Mouse (Mus musculus): ENCODE data around the gene Foxn2.
"Not testable (repeated sequence)": the region's sequence is repeated elsewhere in the genome, so short reads cannot be mapped to it uniquely, and the experiment has no call there.

The Foxn2 gene

DNA sequence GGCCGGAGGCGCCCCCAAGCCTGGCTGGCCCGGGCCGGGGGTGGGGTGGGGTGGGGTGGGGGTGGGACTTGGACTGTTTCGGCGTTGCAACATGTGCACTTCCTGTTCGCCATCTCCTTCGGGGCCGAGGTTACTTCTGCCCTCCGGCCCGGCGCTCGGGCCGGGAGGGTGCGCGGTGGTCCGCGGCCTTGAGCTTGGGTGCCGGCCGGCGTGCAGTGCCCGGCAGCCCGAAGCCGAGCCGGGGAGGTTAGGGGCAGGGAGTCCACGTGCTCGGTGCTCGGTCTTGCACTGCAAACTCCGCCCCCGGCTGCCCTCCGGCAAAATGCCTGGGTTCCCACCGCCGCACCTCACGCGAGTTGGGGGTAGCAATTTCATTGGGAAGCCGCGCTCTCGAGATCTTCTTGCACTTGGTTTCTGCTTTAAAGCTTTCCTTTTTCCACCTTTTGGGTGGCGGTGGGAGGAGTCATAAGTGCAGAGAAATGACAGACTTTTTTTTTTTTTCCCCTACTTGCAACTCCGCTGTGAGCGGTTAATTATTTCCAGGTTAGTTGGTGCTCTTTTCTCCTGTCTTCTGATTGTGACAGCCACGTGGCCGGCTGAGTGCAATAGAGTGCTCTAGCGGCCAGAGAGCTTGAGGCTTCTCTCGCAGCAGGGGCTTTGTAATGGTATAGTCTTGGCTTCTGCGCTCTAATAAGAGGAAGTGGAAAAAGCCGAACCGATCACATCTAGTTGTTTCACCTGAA, 1.1 kb downstream of the Foxn2 start:
- peak; percentile 28 for ATAC-seq (ENCODE audit: low TSS enrichment)

GRCm38 (mm10) chr17:88442661-88443060, 2.1 kb downstream of the Foxn2 start:
- ATAC-seq (ENCODE audit: low TSS enrichment) = no peak

DNA sequence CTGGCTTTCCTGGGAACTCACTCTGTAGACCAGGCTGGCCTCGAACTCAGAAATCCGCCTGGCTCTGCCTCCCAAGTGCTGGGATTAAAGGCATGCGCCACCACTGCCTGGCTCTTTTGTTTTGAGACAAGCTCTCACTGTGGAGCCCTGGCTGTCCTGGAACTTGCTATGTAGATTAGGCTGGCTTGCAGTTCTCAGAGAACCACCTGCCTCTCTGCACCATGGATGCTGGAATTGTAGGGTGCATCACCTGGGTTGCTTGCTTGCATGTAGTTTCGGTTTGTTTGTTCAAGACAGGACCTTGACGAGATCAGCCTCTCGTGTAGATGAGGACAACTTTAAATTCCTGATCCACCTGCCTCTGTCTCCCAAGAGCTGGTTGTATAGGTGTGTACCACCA, 2.7 kb downstream of the Foxn2 start:
- ATAC-seq (ENCODE audit: low TSS enrichment) = no peak

DNA sequence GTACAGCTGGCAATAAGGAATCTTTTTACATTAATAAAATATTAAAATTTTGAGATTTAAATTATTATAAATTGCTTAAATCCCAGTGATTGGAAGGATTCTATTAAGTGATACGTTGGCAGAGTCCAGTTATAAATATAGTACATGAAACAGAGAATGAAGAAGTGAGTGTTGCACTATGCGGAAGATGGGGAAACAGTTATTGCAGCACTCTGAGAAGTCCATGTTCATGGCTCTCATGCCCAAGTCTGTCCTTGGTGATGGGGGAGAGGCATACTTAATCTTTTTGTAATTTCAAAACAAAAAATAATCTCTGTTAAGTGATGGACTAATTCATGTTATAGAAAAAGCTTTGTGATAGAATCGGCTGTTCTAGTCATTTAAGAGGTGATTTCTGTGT, 17.6 kb downstream of the Foxn2 start:
- no peak for ATAC-seq (ENCODE audit: low TSS enrichment)

- no peak for ATAC-seq (ENCODE audit: low TSS enrichment)
Observed at GRCm38 (mm10) chr17:88459516-88459915, 19.0 kb downstream of the Foxn2 start.

GRCm38 (mm10) chr17:88459916-88460901, 19.7 kb downstream of the Foxn2 start:
- ATAC-seq (ENCODE audit: low TSS enrichment) = no peak

DNA sequence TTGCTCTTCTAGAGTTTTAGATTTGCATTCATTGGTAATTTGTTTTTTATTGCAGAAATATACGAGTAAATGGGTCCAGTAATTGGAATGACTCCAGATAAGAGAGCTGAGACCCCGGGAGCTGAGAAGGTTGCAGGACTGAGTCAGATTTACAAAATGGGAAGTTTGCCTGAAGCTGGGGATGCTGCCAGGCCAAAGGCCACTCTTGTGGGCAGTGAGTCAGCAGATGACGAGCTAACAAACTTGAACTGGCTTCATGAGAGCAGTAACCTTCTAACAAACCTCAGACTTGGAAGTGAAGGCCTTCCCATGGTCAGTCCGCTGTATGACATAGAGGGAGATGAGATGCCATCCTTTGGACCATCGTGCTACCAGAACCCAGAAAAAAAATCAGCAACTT, 22.1 kb downstream of the Foxn2 start:
- no peak for ATAC-seq (ENCODE audit: low TSS enrichment)

- no peak for ATAC-seq (ENCODE audit: low TSS enrichment)
Observed at GRCm38 (mm10) chr17:88466591-88466990, 26.1 kb downstream of the Foxn2 start.

- ATAC-seq (ENCODE audit: low TSS enrichment) = no peak
Observed at GRCm38 (mm10) chr17:88467696-88468095, 27.2 kb downstream of the Foxn2 start.

GRCm38 (mm10) chr17:88468655-88469398, 28.3 kb downstream of the Foxn2 start:
- not testable (repeated sequence) for ATAC-seq (ENCODE audit: low TSS enrichment)

DNA sequence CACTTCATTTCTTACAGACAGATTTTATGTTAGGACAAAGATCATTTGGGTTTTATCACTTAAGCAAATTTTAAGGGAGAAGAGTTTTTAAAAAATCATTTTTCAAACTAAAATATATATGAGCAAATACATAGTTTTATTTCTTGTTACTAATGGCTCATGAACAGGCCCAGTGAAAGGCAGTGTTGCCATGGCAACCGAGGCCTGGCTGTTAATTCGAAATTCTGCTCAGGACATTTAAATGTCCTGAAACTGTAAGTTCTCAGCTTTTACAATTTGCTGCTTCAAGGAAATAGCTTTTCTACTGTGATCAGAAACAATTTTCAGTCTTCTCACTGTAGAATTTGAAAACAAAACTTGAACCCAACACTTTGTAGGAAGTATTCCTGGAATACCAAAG, 33.3 kb downstream of the Foxn2 start:
- ATAC-seq (ENCODE audit: low TSS enrichment) = no peak

DNA sequence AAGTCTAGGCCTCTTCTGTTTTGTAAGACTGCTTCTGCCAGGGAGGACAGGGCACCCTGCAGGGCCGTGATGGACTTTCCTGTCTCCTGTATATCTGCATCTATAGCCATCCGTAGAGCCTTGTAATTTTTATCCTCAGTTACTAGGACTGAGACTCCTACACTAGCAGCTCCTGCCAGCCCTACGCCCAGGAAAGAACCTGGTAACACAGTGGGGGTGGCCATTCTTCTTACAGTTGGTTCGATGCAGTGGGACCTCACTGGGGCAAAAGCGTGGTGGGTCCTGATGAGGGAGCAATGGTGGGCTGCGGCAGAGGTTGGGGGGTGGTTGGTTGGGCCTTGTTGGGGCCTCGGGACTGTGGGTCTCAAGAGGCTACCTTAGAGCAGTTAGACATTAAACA, 36.7 kb downstream of the Foxn2 start:
- peak; percentile 55; the same call in 1 of the 2 replicates for ATAC-seq (ENCODE audit: low TSS enrichment)

- ATAC-seq (ENCODE audit: low TSS enrichment) = no peak
Observed at GRCm38 (mm10) chr17:88477699-88478098, 37.2 kb downstream of the Foxn2 start.

DNA sequence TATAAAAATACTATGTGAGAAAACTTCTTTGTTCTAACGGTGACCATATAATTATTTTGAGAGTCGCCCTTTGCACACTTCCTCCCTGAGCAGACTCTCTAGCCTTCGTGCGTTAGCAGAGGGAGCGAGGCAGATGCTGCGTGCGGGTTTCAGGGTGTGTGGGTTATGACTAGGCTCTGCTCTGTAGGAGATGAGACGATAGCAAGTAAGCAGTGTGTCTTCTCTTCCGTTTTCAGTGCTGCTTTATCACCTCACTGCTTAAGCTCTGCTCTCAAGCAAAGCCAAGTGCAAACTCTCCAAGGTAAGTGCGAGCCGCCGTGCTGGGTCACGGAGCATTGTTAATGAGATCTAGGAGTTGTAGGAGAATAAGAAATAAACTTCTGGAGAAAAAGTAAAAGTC, 38.5 kb downstream of the Foxn2 start:
- ATAC-seq (ENCODE audit: low TSS enrichment) = no peak

DNA sequence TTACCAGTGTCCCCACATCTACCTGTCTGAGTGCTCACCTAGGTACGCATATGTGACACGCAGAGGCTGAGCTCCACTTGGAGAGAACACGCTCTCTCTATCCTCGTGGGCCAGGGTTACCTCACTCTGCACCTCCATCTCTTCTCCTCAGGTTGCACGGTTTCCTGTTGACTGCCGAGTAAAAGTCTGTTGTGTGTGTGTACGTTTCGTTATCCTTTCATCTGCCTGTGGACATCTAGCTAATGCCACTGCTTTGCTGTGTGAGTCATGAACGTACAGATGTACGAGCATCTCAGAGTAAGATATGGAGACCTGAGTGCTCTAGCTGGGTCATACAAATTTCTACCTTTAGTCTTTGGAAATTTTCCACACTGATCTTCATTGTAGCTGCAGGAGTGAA, 39.9 kb downstream of the Foxn2 start:
- no peak for ATAC-seq (ENCODE audit: low TSS enrichment)

- ATAC-seq (ENCODE audit: low TSS enrichment) = no peak
Observed at GRCm38 (mm10) chr17:88481062-88481461, 40.6 kb downstream of the Foxn2 start.

DNA sequence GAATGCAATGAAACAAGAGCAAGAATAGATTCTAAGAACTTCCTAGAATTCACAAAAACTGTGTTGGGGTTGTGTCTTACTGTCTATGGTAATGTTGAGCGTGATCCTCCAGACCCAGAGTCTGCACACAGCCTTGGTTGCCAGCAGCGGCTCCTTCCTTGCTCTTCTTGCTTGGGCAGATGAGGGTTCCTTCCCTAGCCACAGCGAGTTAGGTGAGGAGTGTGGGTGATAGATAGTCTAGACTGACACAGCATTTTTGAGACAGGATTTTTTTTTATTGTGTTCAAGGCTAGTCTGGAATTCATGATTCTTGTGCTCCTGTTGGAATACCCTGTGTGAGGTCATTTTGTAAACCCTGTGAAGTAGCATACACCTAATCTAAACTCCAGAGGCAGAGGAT, 41.1 kb downstream of the Foxn2 start:
- no peak for ATAC-seq (ENCODE audit: low TSS enrichment)

- no peak for ATAC-seq (ENCODE audit: low TSS enrichment)
Observed at GRCm38 (mm10) chr17:88484539-88484938, 44.0 kb downstream of the Foxn2 start.

DNA sequence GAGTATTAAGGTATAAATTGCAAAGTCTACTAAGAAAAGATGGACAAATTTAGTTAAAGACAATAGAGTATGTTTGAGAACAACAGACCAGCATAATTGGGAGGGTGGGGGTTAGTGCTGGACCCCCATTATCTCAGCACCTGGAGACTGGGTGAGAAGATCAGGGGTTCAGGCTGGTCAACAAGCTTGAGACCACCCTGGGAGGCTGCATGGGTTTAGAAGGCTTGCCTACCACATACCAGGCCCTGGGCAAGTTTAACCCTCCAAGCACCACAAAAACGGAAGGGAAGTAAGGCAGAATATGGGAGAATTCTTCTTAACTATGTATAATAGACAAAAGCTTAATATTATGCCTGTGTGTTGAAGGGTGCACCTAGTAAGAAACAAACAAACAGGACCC, 44.4 kb downstream of the Foxn2 start:
- no peak for ATAC-seq (ENCODE audit: low TSS enrichment)

GRCm38 (mm10) chr17:88490546-88490945, 50.0 kb downstream of the Foxn2 start:
- no peak for ATAC-seq (ENCODE audit: low TSS enrichment)

- no peak for ATAC-seq (ENCODE audit: low TSS enrichment)
Observed at GRCm38 (mm10) chr17:88491366-88492106, 51.0 kb downstream of the Foxn2 start.

- no peak for ATAC-seq (ENCODE audit: low TSS enrichment)
Observed at GRCm38 (mm10) chr17:88492107-88492460, 51.6 kb downstream of the Foxn2 start.
